Mouse (Mus musculus) spleen, adult 2 months (tissue): Measurements from ENCODE around the gene Eddm3b. TPM values are rescaled to one million over a fixed set of nuclear protein-coding genes. Genes with fewer than 3 reads are reported as not detected.

Source experiments
- DNase-seq, 2 experiments: peaks; one replicate each; pipeline versions ENCODE4 v3.0.0 to v3.0.0-alpha.2; 2012 to 2021; ENCODE audit warnings: low spot score in 2 of 2, low read depth in 1 of 2
- H3K27ac ChIP-seq: fragments of 200-500 bp; 2 replicates; pipeline ENCODE4 v1.5.1; 2012; ENCODE audit warnings: low read length, inconsistent platforms; ENCODE audit not compliant: insufficient read depth
- H3K27me3 ChIP-seq: fragments of 200-500 bp; 2 replicates; pipeline ENCODE4 v1.6.1; 2012; ENCODE audit warnings: mild to moderate bottlenecking, moderate library complexity, low read length, inconsistent platforms; ENCODE audit not compliant: control insufficient read depth, insufficient read depth
- H3K36me3 ChIP-seq: fragments of 200-500 bp; 2 replicates; pipeline ENCODE4 v1.6.1; 2012; ENCODE audit warnings: mild to moderate bottlenecking, low read length, inconsistent platforms; ENCODE audit not compliant: control insufficient read depth, insufficient read depth
- H3K4me1 ChIP-seq: fragments of 200-500 bp; 2 replicates; pipeline ENCODE4 v1.6.1; 2011; ENCODE audit warnings: inconsistent platforms; ENCODE audit not compliant: control insufficient read depth, insufficient read depth, insufficient read length
- H3K4me3 ChIP-seq: fragments of 200-500 bp; 2 replicates; pipeline ENCODE4 v1.5.1; 2011; ENCODE audit warnings: mild to moderate bottlenecking, inconsistent platforms; ENCODE audit not compliant: insufficient read depth, insufficient read length; ENCODE audit errors: extremely low read depth
- CTCF ChIP-seq: fragments of 200-500 bp; IDR thresholded peaks from 2 replicates; pipeline ENCODE4 v1.5.1; 2011; ENCODE audit warnings: mild to moderate bottlenecking, inconsistent platforms; ENCODE audit not compliant: insufficient read depth, insufficient read length, insufficient replicate concordance; ENCODE audit errors: extremely low read depth
- POLR2A ChIP-seq: fragments of 200-500 bp; IDR thresholded peaks from 2 replicates; pipeline ENCODE4 v1.6.1; 2011; ENCODE audit warnings: low read depth, low read length, inconsistent platforms
- WGBS: fragments of 180-500 bp; shearing (Covaris S2); methylation state at CpG from one replicate; pipeline ENCODE4 v1.1.7; 2018; 5-methylcytosine and 5-hydroxymethylcytosine counted together
- polyA plus RNA-seq: library from polyadenylated mRNA; depleted of rRNA; stranded (reverse); fragments of >200 nt; gene quantifications from 2 replicates; pipeline ENCODE4 v1.2.3, GENCODE M21; 2012; rRNA removed

Gene Eddm3b
- polyA plus RNA-seq, 1 experiment, result not detected

DNA sequence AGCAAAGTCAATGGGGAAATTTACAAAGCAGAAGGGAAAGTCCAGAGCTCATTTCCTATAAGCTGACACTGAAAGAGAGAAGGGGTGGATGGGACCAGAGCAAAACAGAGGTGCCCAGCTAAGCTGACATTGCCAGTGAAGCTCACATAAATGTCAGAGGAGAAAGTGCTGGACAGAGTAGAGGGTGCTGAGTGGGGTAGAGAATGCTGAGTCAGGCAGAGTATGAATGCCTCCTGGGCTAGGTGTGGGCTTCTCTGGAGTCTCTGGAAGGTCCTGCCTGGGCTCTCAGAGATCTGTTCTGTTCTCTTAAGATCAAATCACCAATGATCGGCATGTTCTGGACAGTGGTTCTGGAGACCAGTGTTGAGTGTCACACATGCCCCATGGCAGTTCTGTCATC lies 51.2 kb downstream of the Eddm3b start:
- no peaks in the 10 kb centered on the region for H3K27me3 ChIP-seq
- H3K27ac ChIP-seq, result no peak overlapping the region
- no peak for TF ChIP-seq POLR2A
- no peak for TF ChIP-seq CTCF
- no peak overlapping the region for H3K4me3 ChIP-seq
- H3K36me3 ChIP-seq, result no peaks in the 10 kb centered on the region
- DNase-seq, result no peak
- H3K4me1 ChIP-seq, result peaks cover 15% of the 10 kb centered on the region
- WGBS, result 100% methylated on average over 1 of the region's 1 CpGs

DNA sequence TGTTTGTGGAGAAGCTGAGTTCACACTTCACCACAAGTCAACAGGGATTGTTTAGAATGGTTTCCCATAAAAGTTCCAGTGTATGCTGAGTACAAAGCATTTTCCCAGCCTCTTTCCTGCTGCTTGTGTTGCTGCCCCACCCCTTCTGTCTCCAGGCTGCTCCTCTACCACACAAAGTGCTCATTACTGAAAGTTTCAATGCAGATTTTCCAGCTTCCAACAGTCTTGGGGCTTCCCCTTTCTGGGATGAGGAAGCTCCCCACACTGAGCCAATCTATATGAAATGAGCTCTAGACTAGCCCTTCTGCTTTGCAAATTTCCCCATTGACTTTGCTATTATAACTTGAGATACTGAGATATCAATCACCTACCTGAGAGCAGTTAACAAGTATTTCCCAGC lies 51.8 kb downstream of the Eddm3b start:
- TF ChIP-seq POLR2A (no peak), CTCF (no peak)
- Histone ChIP-seq H3K4me1 (peaks cover 15% of the 10 kb centered on the region), H3K36me3 (no peaks in the 10 kb centered on the region), H3K27ac (no peak overlapping the region), H3K27me3 (no peaks in the 10 kb centered on the region), H3K4me3 (no peak overlapping the region)
- DNase-seq, result no peak

Other genes starting within 250 kb of the Eddm3b start
- 37.8 and 38.4 TPM in 2 replicates for gene Tep1, start 243.9 kb upstream of the Eddm3b start, polyA plus RNA-seq
- 0.09 and 0.18 TPM in 2 replicates for gene Klhl33, start 216.9 kb upstream of the Eddm3b start, polyA plus RNA-seq
- gene Osgep, start 189.5 kb upstream of the Eddm3b start, polyA plus RNA-seq, result 74.2 and 145 TPM in 2 replicates
- gene Apex1, start 189.5 kb upstream of the Eddm3b start, polyA plus RNA-seq, result 22.7 and 26.8 TPM in 2 replicates
- gene Pip4p1, start 183.6 kb upstream of the Eddm3b start, polyA plus RNA-seq, result 87.3 and 131 TPM in 2 replicates
- gene Pnp, start 183.3 kb upstream of the Eddm3b start, polyA plus RNA-seq, result 21.4 and 27.0 TPM in 2 replicates
- gene Gm49342, start 169.9 kb upstream of the Eddm3b start, polyA plus RNA-seq, result 26.2 and 28.4 TPM in 2 replicates
- 2.7 and 3.1 TPM in 2 replicates for gene Pnp2, start 158.4 kb upstream of the Eddm3b start, polyA plus RNA-seq
- gene Rnase10, start 106.7 kb upstream of the Eddm3b start, polyA plus RNA-seq, result not detected in 2 replicates
- gene Rnase9, start 72.6 kb upstream of the Eddm3b start, polyA plus RNA-seq, result not detected in 2 replicates
- gene Rnase11, start 64.3 kb upstream of the Eddm3b start, polyA plus RNA-seq, result not detected in 2 replicates
- 0.68 and 1.1 TPM in 2 replicates for gene Rnase12, start 56.8 kb upstream of the Eddm3b start, polyA plus RNA-seq
- gene Olfr750, start 40.0 kb upstream of the Eddm3b start, polyA plus RNA-seq, result not detected in 2 replicates
- 18.2 TPM in 2 replicates for gene Rnase4, start 23.3 kb upstream of the Eddm3b start, polyA plus RNA-seq
- gene Ang, start 23.3 kb upstream of the Eddm3b start, polyA plus RNA-seq, result 2.8 and 3.5 TPM in 2 replicates
- gene Rnase6, start 9.5 kb downstream of the Eddm3b start, polyA plus RNA-seq, result 90.3 and 109 TPM in 2 replicates
- gene Rnase1, start 32.4 kb downstream of the Eddm3b start, polyA plus RNA-seq, result 1,669 and 1,717 TPM in 2 replicates
- not detected in 2 replicates for gene Rnase2b, start 47.8 kb downstream of the Eddm3b start, polyA plus RNA-seq
- 0.09 TPM in 1 of 2 replicates, not detected in the other for gene Ang2, start 84.7 kb downstream of the Eddm3b start, polyA plus RNA-seq
- not detected in 2 replicates for gene Ear14, start 89.0 kb downstream of the Eddm3b start, polyA plus RNA-seq
- gene Rnase2a, start 141.7 kb downstream of the Eddm3b start, polyA plus RNA-seq, result not detected in 2 replicates
- not detected in 2 replicates for gene Gm7247, start 247.3 kb downstream of the Eddm3b start, polyA plus RNA-seq